Mouse (Mus musculus) thymus, postnatal 10 days (tissue): Measurements from ENCODE around the gene Hoxa3.

Experiments used
- DNase-seq, 2 experiments: peaks; one replicate each; pipeline ENCODE4 v3.0.0; 2021; ENCODE audit warnings: low spot score in 2 of 2

Hoxa3 gene

GRCm38 (mm10) chr6:52167736-52168161 is 45.4 kb downstream of the Hoxa3 start:
- no peak for DNase-seq

- no peak for DNase-seq
These were observed 46.0 kb downstream of the Hoxa3 start for GRCm38 (mm10) chr6:52167176-52167575.

GRCm38 (mm10) chr6:52166431-52167077 is 46.6 kb downstream of the Hoxa3 start:
- no peak for DNase-seq

GRCm38 (mm10) chr6:52165441-52166370 is 47.4 kb downstream of the Hoxa3 start:
- no peak for DNase-seq

GRCm38 (mm10) chr6:52164626-52165440 is 48.3 kb downstream of the Hoxa3 start, which contains the start of gene Hoxa2:
Hoxa2 (minus strand) TSS chr6:52164831.
- no peak for DNase-seq

- no peak for DNase-seq
These were observed 49.0 kb downstream of the Hoxa3 start for GRCm38 (mm10) chr6:52164051-52164625.

- DNase-seq = no peak
These were observed 49.6 kb downstream of the Hoxa3 start for GRCm38 (mm10) chr6:52163366-52164031.

- no peak for DNase-seq
These were observed 50.3 kb downstream of the Hoxa3 start for GRCm38 (mm10) chr6:52162611-52163365.

GRCm38 (mm10) chr6:52162093-52162380 is 51.1 kb downstream of the Hoxa3 start:
- DNase-seq = no peak

GRCm38 (mm10) chr6:52161336-52162092 is 51.6 kb downstream of the Hoxa3 start:
- no peak for DNase-seq

- DNase-seq = no peak
These were observed 52.4 kb downstream of the Hoxa3 start for GRCm38 (mm10) chr6:52160511-52161335.

- no peak for DNase-seq
These were observed 53.2 kb downstream of the Hoxa3 start for GRCm38 (mm10) chr6:52159979-52160378.

- no peak for DNase-seq
These were observed 53.9 kb downstream of the Hoxa3 start for GRCm38 (mm10) chr6:52159164-52159761.

GRCm38 (mm10) chr6:52158276-52159051 is 54.7 kb downstream of the Hoxa3 start, which contains the start of gene Hoxa1:
Hoxa1 (minus strand) TSS chr6:52158317.
- peak; percentile 30 to 47 for DNase-seq

- DNase-seq = no peak
These were observed 55.5 kb downstream of the Hoxa3 start for GRCm38 (mm10) chr6:52157466-52158275.

- DNase-seq = no peak
These were observed 56.5 kb downstream of the Hoxa3 start for GRCm38 (mm10) chr6:52156551-52157200.
